8 mouse cellular contexts compared by ENCODE assay signal in genomic region chr12:112876332-112877072, GRCm38 (mm10). TPM values are rescaled to one million over a fixed set of nuclear protein-coding genes. Genes with fewer than 3 reads are reported as not detected.
DNase-seq lines count a peak whose midpoint lies in the region; ATAC-seq and TF ChIP-seq lines count a peak whose summit lies in the region.

No protein-coding gene starts in this region.

- TF ChIP-seq CTCF in liver, embryonic 14.5 days (IDR thresholded peaks at IDR 0.05; ENCODE audit: low read depth) = no peak

- H3K4me3 ChIP-seq in intestine, embryonic 15.5 days (replicated peaks) = peak overlapping the region; percentile 41
- no peak overlapping the region for H3K4me3 ChIP-seq in liver, embryonic 14.5 days (ENCODE audit: insufficient read depth in 1 of 2, low read depth in 2 of 2, low read length in 2 of 2)

- ATAC-seq in intestine, embryonic 15.5 days = peak; percentile 69
- ATAC-seq in liver, embryonic 14.5 days (ENCODE audit: insufficient read depth) = peak; percentile 36; the same call in 1 of the 2 replicates

- peaks cover 52% of the 10 kb centered on the region for H3K27me3 ChIP-seq in intestine, embryonic 15.5 days (replicated peaks)
- H3K27me3 ChIP-seq in liver, embryonic 14.5 days (ENCODE audit: control insufficient read depth, insufficient read depth, low read length) = peaks cover 53% of the 10 kb centered on the region

- no peak for TF ChIP-seq EP300 in liver, embryonic 14.5 days (IDR thresholded peaks at IDR 0.05; ENCODE audit: low read depth)

- 8% methylated on average over 28 of the region's 28 CpGs for WGBS in intestine, embryonic 15.5 days
- 5% methylated on average over 28 of the region's 28 CpGs for WGBS in liver, embryonic 14.5 days (ENCODE audit: insufficient replicate concordance)

- DNase-seq in ovary, postnatal 36 days (ENCODE audit: low spot score) = peak; percentile 58
- DNase-seq in ovary, postnatal 14 days (ENCODE audit: low spot score) = no peak
- DNase-seq in embryo, embryonic 10.5 days (ENCODE audit: low spot score) = peak; percentile 59
- DNase-seq in heart, adult 18-20 months = peak; percentile 76 to 89
- DNase-seq in liver, embryonic 14.5 days (ENCODE audit: low read depth in 3 of 3, low spot score in 3 of 3) = no peak
- DNase-seq in neural tube, embryonic 10.5 days (ENCODE audit: extremely low spot score, low spot score) = peak; percentile 50
- DNase-seq in spleen, adult 12 weeks (ENCODE audit: low spot score) = no peak

- no peaks in the 10 kb centered on the region for H3K9me3 ChIP-seq in intestine, embryonic 15.5 days
- H3K9me3 ChIP-seq in liver, embryonic 14.5 days (ENCODE audit: control insufficient read depth, low read length) = no peaks in the 10 kb centered on the region

- 0 out of 2 replicates have a peak overlapping the region, but pooled peaks have one; percentile 15 for H3K27ac ChIP-seq in intestine, embryonic 15.5 days
- no peak overlapping the region for H3K27ac ChIP-seq in liver, embryonic 14.5 days

- peak overlapping the region; percentile 45 for H3K9ac ChIP-seq in intestine, embryonic 15.5 days
- no peak overlapping the region for H3K9ac ChIP-seq in liver, embryonic 14.5 days (replicated peaks)

- no peaks in the 10 kb centered on the region for H3K36me3 ChIP-seq in intestine, embryonic 15.5 days
- H3K36me3 ChIP-seq in liver, embryonic 14.5 days (replicated peaks; ENCODE audit: control insufficient read depth, insufficient read depth, low read depth) = no peaks in the 10 kb centered on the region

- H3K4me1 ChIP-seq in intestine, embryonic 15.5 days (replicated peaks) = peaks cover 33% of the 10 kb centered on the region
- peaks cover 0 to 3% of the 10 kb centered on the region in 2 experiments; a peak in 2 of 4 replicates for H3K4me1 ChIP-seq in liver, embryonic 14.5 days (replicated peaks; ENCODE audit: control insufficient read depth in 2 of 2, insufficient read depth in 2 of 2, low read length in 1 of 2)

- peak overlapping the region; percentile 93 for H3K4me2 ChIP-seq in intestine, embryonic 15.5 days (replicated peaks)
- H3K4me2 ChIP-seq in liver, embryonic 14.5 days (ENCODE audit: low read depth) = peak overlapping the region; percentile 25

RNA-seq across cellular contexts. Expression of gene Gpr132, which starts 8.5 kb away (rescaled TPM):
- 1 to 10 TPM in 1 of 2 experiments, under 1 TPM in 1; 0.37 to 1.3 TPM for total RNA-seq in heart, adult 18-20 months (2021)
- 0.24 and 0.40 TPM in 2 replicates for polyA plus RNA-seq in intestine, embryonic 15.5 days (2015; fragmentation: Nextera tagmentation; extraction: Ambion mirVana)
- polyA plus RNA-seq in liver, embryonic 14.5 days (2012; rRNA removed) = 0.30 and 0.51 TPM in 2 replicates
- polyA plus RNA-seq in liver, embryonic 14.5 days (2014; fragmentation: Nextera tagmentation; extraction: Ambion mirVana) = 0.16 and 0.27 TPM in 2 replicates

RNA-seq across cellular contexts. Expression of gene Cdca4, which starts 47.3 kb away (rescaled TPM):
- total RNA-seq in heart, adult 18-20 months (2021) = 1 to 10 TPM; 5.1 to 5.6 TPM
- polyA plus RNA-seq in intestine, embryonic 15.5 days (2015; fragmentation: Nextera tagmentation; extraction: Ambion mirVana) = 87.6 and 88.0 TPM in 2 replicates
- polyA plus RNA-seq in liver, embryonic 14.5 days (2012; rRNA removed) = 34.1 and 39.9 TPM in 2 replicates
- polyA plus RNA-seq in liver, embryonic 14.5 days (2014; fragmentation: Nextera tagmentation; extraction: Ambion mirVana) = 61.3 and 66.9 TPM in 2 replicates

RNA-seq across cellular contexts. Expression of gene Jag2, which starts 53.1 kb away (rescaled TPM):
- 10 to 100 TPM; 31.5 to 38.6 TPM for total RNA-seq in heart, adult 18-20 months (2021)
- polyA plus RNA-seq in intestine, embryonic 15.5 days (2015; fragmentation: Nextera tagmentation; extraction: Ambion mirVana) = 3.7 and 4.1 TPM in 2 replicates
- polyA plus RNA-seq in liver, embryonic 14.5 days (2012; rRNA removed) = 0.41 and 0.51 TPM in 2 replicates
- 0.09 and 0.11 TPM in 2 replicates for polyA plus RNA-seq in liver, embryonic 14.5 days (2014; fragmentation: Nextera tagmentation; extraction: Ambion mirVana)

Comparison
In these comparisons a context has a peak if more than half of its experiments do, and no peak if none do; other contexts are left out.
1. DNase-seq: peak in ovary, postnatal 36 days (single experiment), embryo, embryonic 10.5 days (single experiment), heart, adult 18-20 months (2 of 2) and neural tube, embryonic 10.5 days (single experiment); none in ovary, postnatal 14 days (single experiment), liver, embryonic 14.5 days (0 of 3) and spleen, adult 12 weeks (single experiment).